Mouse (Mus musculus) heart, embryonic 14.5 days (tissue): Measurements from ENCODE around the gene Siva1. TPM values are rescaled to one million over a fixed set of nuclear protein-coding genes. Genes with fewer than 3 reads are reported as not detected.
A peak's percentile ranks its signal among the peaks of the same experiment; 100 is the strongest.

Source experiments
- ATAC-seq: fragments of 200-750 bp; cut with Nextera tagmentation; 2 replicates; pipeline ENCODE4 v1.8.0; 2017; ENCODE audit warnings: low read depth, moderate TSS enrichment; ENCODE audit not compliant: insufficient number of reproducible peaks, insufficient read depth, low FRiP score
- H3K27ac ChIP-seq, 2 experiments: fragments of 200-500 bp in 1 of 2; fragments of 300-500 bp in 1 of 2; sonication (generic) in 1 of 2; replicated peaks in 1 of 2; 2 replicates each; pipeline ENCODE4 v1.5.1; 2012 to 2014; ENCODE audit warnings: low read depth in 2 of 2, low read length in 2 of 2, control low read depth in 1 of 2, mild to moderate bottlenecking in 1 of 2, mixed read lengths in 1 of 2; ENCODE audit not compliant: control insufficient read depth in 1 of 2, insufficient read depth in 1 of 2
- H3K27me3 ChIP-seq: fragments of 300-500 bp; sonication (generic); 2 replicates; pipeline ENCODE4 v1.6.1; 2014; ENCODE audit warnings: mild to moderate bottlenecking, low read length, control low read depth; ENCODE audit not compliant: control insufficient read depth, insufficient read depth
- H3K36me3 ChIP-seq: fragments of 300-500 bp; sonication (generic); 2 replicates; pipeline ENCODE4 v1.6.1; 2014; ENCODE audit warnings: mild to moderate bottlenecking, control low read depth, low read length, mixed read lengths; ENCODE audit not compliant: control insufficient read depth, insufficient read depth
- H3K4me1 ChIP-seq, 2 experiments: fragments of 200-500 bp in 1 of 2; fragments of 300-500 bp in 1 of 2; sonication (generic) in 1 of 2; 2 replicates each; pipeline ENCODE4 v1.6.1; 2012 to 2014; ENCODE audit warnings: low read length in 2 of 2, control low read depth in 1 of 2, mixed read lengths in 1 of 2; ENCODE audit not compliant: control insufficient read depth in 2 of 2, insufficient read depth in 2 of 2
- H3K4me2 ChIP-seq: fragments of 300-500 bp; sonication (generic); 2 replicates; pipeline ENCODE4 v1.6.1; 2014; ENCODE audit warnings: mild to moderate bottlenecking, low read length
- H3K4me3 ChIP-seq, 2 experiments: fragments of 200-500 bp in 1 of 2; fragments of 300-500 bp in 1 of 2; sonication (generic) in 1 of 2; 2 replicates each; pipeline ENCODE4 v1.5.1; 2012 to 2014; ENCODE audit warnings: low read length in 2 of 2, mild to moderate bottlenecking in 2 of 2, control low read depth in 1 of 2, low read depth in 1 of 2, moderate library complexity in 1 of 2; ENCODE audit not compliant: control insufficient read depth in 1 of 2, insufficient read depth in 1 of 2
- H3K9ac ChIP-seq: fragments of 300-500 bp; sonication (generic); 2 replicates; pipeline ENCODE4 v1.6.1; 2014; ENCODE audit warnings: mild to moderate bottlenecking, low read length
- H3K9me3 ChIP-seq: fragments of 300-500 bp; sonication (generic); 2 replicates; pipeline ENCODE4 v1.6.1; 2016; ENCODE audit warnings: low read length, control low read depth; ENCODE audit not compliant: control insufficient read depth
- WGBS: fragments of 180-500 bp; shearing (Covaris S2); extraction: QIAGEN DNeasy Blood & Tissue Kit; methylation state at CpG from one replicate; pipeline ENCODE4 v1.1.7; 2014; 5-methylcytosine and 5-hydroxymethylcytosine counted together
- polyA plus RNA-seq: library from polyadenylated mRNA; unstranded; fragments of >200 nt; fragmentation: Nextera tagmentation; extraction: Ambion mirVana; gene quantifications from 2 replicates; pipeline ENCODE4 v1.2.1, GENCODE M21; 2014

The Siva1 gene
- polyA plus RNA-seq, 1 experiment from 2014 or later, result 153 TPM

DNA sequence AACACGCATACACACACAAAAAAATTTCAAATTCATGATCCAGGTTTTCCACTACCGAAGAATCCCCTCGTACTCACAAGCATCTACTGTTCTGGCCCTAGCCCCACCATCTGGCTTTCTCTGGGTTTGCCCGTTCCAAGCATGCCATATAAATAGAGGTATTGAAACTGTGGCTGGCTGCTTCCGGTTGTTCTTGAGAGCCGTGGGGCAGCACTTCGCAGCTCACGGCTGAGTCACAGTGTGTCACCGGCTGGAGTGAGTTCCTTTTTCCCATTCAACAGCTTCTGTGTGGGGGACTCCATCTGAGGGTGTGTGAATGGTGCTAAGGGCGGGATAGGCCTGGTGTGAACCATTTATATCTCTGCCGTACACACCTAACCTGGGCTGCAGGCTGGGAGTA is 27.3 kb upstream of the Siva1 start:
- peaks cover 37 to 49% of the 10 kb centered on the region in 2 experiments for H3K4me1 ChIP-seq
- no peak overlapping the region for H3K4me3 ChIP-seq
- no peak overlapping the region for H3K4me2 ChIP-seq
- ATAC-seq, result no peak
- H3K9ac ChIP-seq, result peak overlapping the region; percentile 55; the same call in 1 of the 2 replicates
- no peaks in the 10 kb centered on the region for H3K9me3 ChIP-seq
- peak overlapping the region; percentile 72 to 98 for H3K27ac ChIP-seq
- peaks cover 9% of the 10 kb centered on the region; the same call in 1 of the 2 replicates for H3K36me3 ChIP-seq
- 64% methylated on average over 11 of the region's 11 CpGs for WGBS
- 0 out of 2 replicates have a peak, but pooled peaks cover 7% of the 10 kb centered on the region for H3K27me3 ChIP-seq

DNA sequence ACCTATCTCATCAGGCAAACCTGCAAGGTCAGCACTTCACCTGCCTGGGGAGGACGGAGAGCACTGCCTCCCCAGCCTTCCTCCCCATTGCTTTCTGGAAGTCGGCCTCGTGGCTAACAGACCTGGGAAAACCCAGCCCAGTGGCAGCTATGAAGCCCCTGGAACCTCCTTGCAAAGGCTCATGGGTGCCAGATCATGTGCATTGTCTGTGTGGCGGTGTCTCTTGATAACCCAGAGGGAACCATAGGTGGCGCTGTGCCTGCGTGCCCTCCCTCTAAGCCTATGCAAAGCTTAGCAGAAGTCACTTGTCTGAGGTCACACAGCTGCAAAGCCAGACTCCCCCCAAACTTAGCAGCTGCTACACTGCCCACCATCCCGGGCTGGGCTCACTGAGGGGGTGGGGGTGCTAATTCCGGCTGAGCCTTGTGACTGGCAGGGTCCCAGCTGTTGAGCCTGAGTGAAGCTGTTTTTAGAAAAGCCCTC is 26.5 kb upstream of the Siva1 start:
- Histone ChIP-seq H3K4me2 (peak overlapping the region; percentile 83), H3K27ac (peak overlapping the region; percentile 72 to 98), H3K4me3 (no peak overlapping the region), H3K4me1 (peaks cover 39 to 55% of the 10 kb centered on the region in 2 experiments), H3K36me3 (peaks cover 4% of the 10 kb centered on the region; the same call in 1 of the 2 replicates), H3K9ac (peak overlapping the region; percentile 55), H3K9me3 (no peaks in the 10 kb centered on the region), H3K27me3 (0 out of 2 replicates have a peak, but pooled peaks cover 7% of the 10 kb centered on the region)
- peak; percentile 87 for ATAC-seq
- WGBS, result 4% methylated on average over 8 of the region's 8 CpGs

DNA sequence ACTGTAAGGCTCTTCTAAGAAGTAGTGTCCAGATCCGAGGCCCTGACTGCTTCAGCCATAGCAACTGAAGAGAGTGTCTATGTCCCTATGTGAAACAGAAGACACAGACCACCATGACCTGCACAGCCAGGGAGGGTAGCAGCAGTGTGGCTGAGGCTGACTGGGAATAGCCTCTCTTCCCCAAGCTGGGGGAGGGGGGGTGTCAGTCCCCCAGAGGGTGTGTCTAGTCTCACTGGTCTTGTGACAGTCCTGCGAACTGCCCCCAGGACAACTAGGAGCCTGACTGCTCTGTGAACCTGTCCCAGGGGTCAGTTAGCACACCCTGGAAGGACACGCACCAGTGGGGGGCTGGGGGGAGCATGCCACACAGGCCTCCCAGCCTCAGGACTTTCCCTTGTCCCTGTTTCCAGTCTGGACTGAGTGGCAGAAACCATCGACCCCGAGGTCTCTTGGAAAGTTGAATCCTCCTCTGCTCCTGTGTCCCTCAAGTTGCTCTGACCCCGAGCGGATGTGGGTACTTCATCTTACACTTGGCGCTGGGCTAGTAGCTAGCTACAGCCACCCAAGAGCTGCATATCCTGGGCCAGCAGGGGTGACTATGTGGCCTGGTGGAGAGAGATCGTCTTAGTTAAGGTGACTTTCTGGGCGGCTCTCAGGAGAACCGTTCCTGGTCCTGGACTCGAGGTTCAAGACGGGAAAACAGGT is 25.3 kb upstream of the Siva1 start:
- peaks cover 47 to 66% of the 10 kb centered on the region in 2 experiments for H3K4me1 ChIP-seq
- 12% methylated on average over 13 of the region's 13 CpGs for WGBS

DNA sequence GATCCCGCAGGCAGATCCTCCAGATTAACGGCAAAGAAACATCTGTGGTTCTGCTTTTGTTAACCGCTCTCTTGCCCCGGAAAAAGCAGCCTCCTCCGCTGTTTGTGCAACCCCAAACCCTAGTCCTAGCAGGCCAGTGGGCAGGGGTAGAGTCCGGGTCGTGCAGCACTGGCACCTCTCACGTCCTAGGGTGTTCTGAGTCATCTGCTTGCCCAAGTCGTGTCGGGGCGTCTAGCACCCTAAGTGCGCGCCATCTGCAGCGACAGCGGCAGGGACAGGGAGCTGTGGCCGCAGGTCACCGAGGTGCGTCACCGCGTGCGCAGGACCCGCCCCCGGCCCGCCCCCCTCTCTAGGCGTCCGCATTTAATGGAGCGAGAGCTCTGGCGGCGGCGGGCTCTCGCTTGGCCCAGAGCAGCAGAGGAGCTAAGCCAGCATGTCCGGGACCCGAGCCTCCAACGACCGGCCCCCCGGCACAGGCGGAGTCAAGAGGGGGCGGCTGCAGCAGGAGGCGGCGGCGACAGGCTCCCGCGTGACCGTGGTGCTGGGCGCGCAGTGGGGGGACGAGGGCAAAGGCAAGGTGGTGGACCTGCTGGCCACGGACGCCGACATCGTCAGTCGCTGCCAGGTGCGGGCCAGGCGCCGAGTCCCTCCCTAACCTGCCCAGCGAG is 24.7 kb upstream of the Siva1 start, which contains the start of gene Adssl1:
Gene Adssl1 (plus strand): TSS at position 360 of the 668 bp plus-strand sequence.
- H3K9ac ChIP-seq, result peak within 1 kb of the TSS; percentile 91
- no peaks in the 10 kb centered on the region for H3K9me3 ChIP-seq
- H3K4me3 ChIP-seq, result peak within 1 kb of the TSS; percentile 43 to 55
- 0 out of 2 replicates have a peak, but pooled peaks cover 7% of the 10 kb centered on the region for H3K27me3 ChIP-seq
- H3K36me3 ChIP-seq, result no peaks in the 10 kb centered on the region
- H3K27ac ChIP-seq, result peak within 1 kb of the TSS; percentile 72 to 98
- peaks cover 46 to 65% of the 10 kb centered on the region in 2 experiments for H3K4me1 ChIP-seq
- peak; percentile 58 for ATAC-seq
- peak within 1 kb of the TSS; percentile 83 for H3K4me2 ChIP-seq
- under 1% methylated on average over 55 of the region's 56 CpGs for WGBS

More for the DNA sequence above, 25.3 kb upstream of the Siva1 start:
- H3K9me3 ChIP-seq, result no peaks in the 10 kb centered on the region
- H3K36me3 ChIP-seq, result no peaks in the 10 kb centered on the region
- H3K27ac ChIP-seq, result peak overlapping the region; percentile 72 to 98
- peak overlapping the region; percentile 91 for H3K9ac ChIP-seq
- H3K4me3 ChIP-seq, result peak overlapping the region; percentile 43 to 55
- H3K27me3 ChIP-seq, result 0 out of 2 replicates have a peak, but pooled peaks cover 7% of the 10 kb centered on the region
- peak overlapping the region; percentile 83 for H3K4me2 ChIP-seq
- ATAC-seq, result peak; percentile 22; the same call in 1 of the 2 replicates

DNA sequence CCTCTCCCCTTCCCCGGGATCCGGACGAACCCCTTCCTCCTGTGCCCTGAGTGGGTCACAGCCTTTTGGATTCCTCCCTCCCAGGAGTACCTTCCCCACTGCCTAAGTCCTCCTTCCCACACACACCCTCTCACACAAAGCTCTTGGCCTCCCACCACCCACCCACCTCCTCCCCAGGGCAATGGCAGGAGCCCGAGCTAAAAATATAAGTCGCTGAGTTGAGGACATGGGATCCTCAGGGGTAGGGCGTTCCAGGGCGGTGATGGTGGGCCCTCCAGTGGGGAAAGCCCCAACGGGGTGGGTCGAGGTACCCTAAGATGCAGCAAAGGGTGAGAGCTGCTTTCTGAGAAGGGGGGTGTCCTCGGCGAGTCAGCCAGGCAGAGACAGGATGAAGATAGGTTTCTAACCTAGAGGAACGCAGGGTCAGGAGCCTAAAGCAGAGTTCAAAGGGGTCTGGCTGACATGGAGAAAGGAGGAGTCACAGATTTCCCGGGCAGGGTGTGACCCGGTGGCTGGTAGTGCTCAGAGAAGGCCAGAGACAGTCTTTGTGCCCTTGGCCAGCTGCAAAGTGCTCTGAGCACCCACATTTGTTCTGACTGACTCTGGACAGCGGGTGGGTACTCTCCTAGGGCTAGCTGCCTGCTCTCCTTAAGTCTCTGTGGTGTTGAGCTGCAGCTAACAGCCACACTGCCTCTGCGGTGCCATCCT is 24.0 kb upstream of the Siva1 start:
- Histone ChIP-seq H3K27me3 (0 out of 2 replicates have a peak, but pooled peaks cover 7% of the 10 kb centered on the region), H3K36me3 (no peaks in the 10 kb centered on the region), H3K4me3 (peak overlapping the region; percentile 43 to 55), H3K4me2 (peak overlapping the region; percentile 83), H3K9ac (peak overlapping the region; percentile 91), H3K27ac (peak overlapping the region; percentile 72 to 98), H3K9me3 (no peaks in the 10 kb centered on the region), H3K4me1 (peaks cover 44 to 63% of the 10 kb centered on the region in 2 experiments)
- peak; percentile 13; the same call in 1 of the 2 replicates for ATAC-seq
- WGBS, result 9% methylated on average over 16 of the region's 16 CpGs

DNA sequence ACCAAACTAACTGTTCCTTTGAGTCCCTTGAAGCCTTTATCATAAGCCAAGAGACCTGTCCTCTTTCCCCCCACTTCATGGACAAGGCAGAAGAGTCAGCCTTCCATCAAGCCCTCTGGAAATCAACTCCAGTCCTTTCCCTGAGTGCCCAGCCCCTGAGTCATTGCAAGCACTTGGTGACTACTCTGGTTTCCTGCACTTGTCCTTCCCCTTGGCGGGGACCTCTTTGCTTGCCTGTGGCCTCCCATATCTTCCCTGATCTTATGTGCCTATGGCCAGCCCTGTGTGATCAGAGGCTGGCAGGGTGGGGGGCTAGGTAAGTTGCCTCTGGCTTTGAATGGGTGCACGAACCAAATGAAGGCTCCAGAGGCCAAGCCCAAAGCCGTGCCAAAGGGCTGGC is 22.6 kb upstream of the Siva1 start:
- WGBS, result 67% methylated on average over 3 of the region's 3 CpGs
- ATAC-seq, result no peak
- no peaks in the 10 kb centered on the region for H3K9me3 ChIP-seq
- H3K4me3 ChIP-seq, result no peak overlapping the region
- H3K27me3 ChIP-seq, result 0 out of 2 replicates have a peak, but pooled peaks cover 7% of the 10 kb centered on the region
- no peaks in the 10 kb centered on the region for H3K36me3 ChIP-seq
- peaks cover 48 to 70% of the 10 kb centered on the region in 2 experiments for H3K4me1 ChIP-seq
- H3K9ac ChIP-seq, result no peak overlapping the region
- peak overlapping the region; percentile 83; the same call in 1 of the 2 replicates for H3K4me2 ChIP-seq
- no peak overlapping the region for H3K27ac ChIP-seq

DNA sequence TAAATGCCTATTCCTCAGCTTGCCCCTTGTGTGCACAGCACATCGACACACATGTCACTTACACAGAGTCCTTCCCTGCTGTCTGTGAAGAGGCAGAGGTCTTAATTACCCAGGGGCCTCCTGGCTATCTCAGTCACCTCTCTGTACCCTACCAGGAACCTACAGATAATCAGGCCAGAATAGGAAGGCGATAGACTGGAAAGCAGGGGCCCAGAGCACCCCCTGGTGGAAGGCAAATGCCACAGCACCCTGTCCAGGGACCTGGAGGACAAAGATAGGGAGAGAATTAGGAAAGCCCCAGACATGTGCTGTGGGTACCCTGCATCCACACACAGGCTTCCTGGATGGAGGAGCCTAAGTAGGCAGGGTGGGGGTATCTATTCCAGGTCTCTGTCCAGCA is 20.7 kb upstream of the Siva1 start:
- Histone ChIP-seq H3K4me3 (no peak overlapping the region), H3K4me2 (0 out of 2 replicates have a peak overlapping the region, but pooled peaks have one; percentile 6), H3K9ac (peak overlapping the region; percentile 38; the same call in 1 of the 2 replicates), H3K9me3 (no peaks in the 10 kb centered on the region), H3K27ac (peak overlapping the region; percentile 1 to 66; a peak in 3 of 4 replicates), H3K4me1 (peaks cover 33 to 63% of the 10 kb centered on the region in 2 experiments), H3K36me3 (no peaks in the 10 kb centered on the region), H3K27me3 (0 out of 2 replicates have a peak, but pooled peaks cover 7% of the 10 kb centered on the region)
- WGBS, result 17% methylated on average over 2 of the region's 2 CpGs
- no peak for ATAC-seq
